Mouse (Mus musculus): ENCODE results near the gene Kcnk15. TPM values are rescaled to one million over a fixed set of nuclear protein-coding genes. Genes with fewer than 3 reads are reported as not detected.

Kcnk15 gene
- not detected in 2 replicates for total RNA-seq (2012; rRNA removed)
- not detected for polyA plus RNA-seq (2012; ENCODE audit: insufficient read depth in 1 of 2, insufficient read length in 2 of 2, low read depth in 1 of 2, low replicate concordance in 2 of 2, missing spikeins in 1 of 2)

GRCm38 (mm10) chr2:163853461-163853901, at the start of gene Kcnk15:
Gene Kcnk15 (plus strand): TSS chr2:163853651.
- DNase-seq (ENCODE audit: low read depth, low spot score): no peak
- Histone ChIP-seq H3K4me1 (ENCODE audit: control insufficient read depth in 1 of 2, insufficient read depth in 2 of 2, low read length in 2 of 2) (no peaks in the 10 kb centered on the region), H3K9ac (ENCODE audit: control insufficient read depth, low read depth, low read length, poor library complexity, severe bottlenecking) (no peak within 1 kb of the TSS), H3K9me3 (replicated peaks; ENCODE audit: insufficient read depth, low read length) (no peaks in the 10 kb centered on the region), H3K27me3 (ENCODE audit: control insufficient read depth in 1 of 2, insufficient read depth in 2 of 2, low read length in 2 of 2) (peaks cover 0 to 3% of the 10 kb centered on the region in 2 experiments; a peak in 2 of 4 replicates), H3K36me3 (ENCODE audit: control insufficient read depth in 1 of 2, insufficient read depth in 2 of 2, low read length in 2 of 2) (no peaks in the 10 kb centered on the region), H3K4me3 (ENCODE audit: control insufficient read depth in 1 of 2, insufficient read depth in 1 of 2, low read depth in 2 of 2, low read length in 2 of 2) (no peak within 1 kb of the TSS), H3K27ac (ENCODE audit: control insufficient read depth, low read depth, low read length) (no peak within 1 kb of the TSS), H3K79me2 (ENCODE audit: control insufficient read depth, insufficient read depth, low read length, poor library complexity) (no peaks in the 10 kb centered on the region)
- TF ChIP-seq MAFK (IDR thresholded peaks at IDR 0.05; ENCODE audit: borderline replicate concordance, low read depth, low read length) (no peak), CTCF (IDR thresholded peaks at IDR 0.05 in 2 of 3, conservative IDR thresholded peaks at IDR 0.05 in 1 of 3; ENCODE audit: control insufficient read depth in 1 of 3, insufficient read depth in 1 of 3, low read depth in 2 of 3, low read length in 3 of 3, poor library complexity in 1 of 3, severe bottlenecking in 1 of 3) (0 out of 6 replicates have a peak, but pooled peaks of 1 of the 3 experiments have one; percentile 1)

- H3K27me3 ChIP-seq (ENCODE audit: control insufficient read depth in 1 of 2, insufficient read depth in 2 of 2, low read length in 2 of 2): peaks cover 2 to 11% of the 10 kb centered on the region in 2 experiments
Observed at GRCm38 (mm10) chr2:163803838-163804237, 49.6 kb upstream of the Kcnk15 start.

GRCm38 (mm10) chr2:163809166-163809565, 44.3 kb upstream of the Kcnk15 start:
- Histone ChIP-seq H3K36me3 (ENCODE audit: control insufficient read depth in 1 of 2, insufficient read depth in 2 of 2, low read length in 2 of 2) (no peaks in the 10 kb centered on the region), H3K79me2 (ENCODE audit: control insufficient read depth, insufficient read depth, low read length, poor library complexity) (no peaks in the 10 kb centered on the region), H3K27ac (ENCODE audit: control insufficient read depth, low read depth, low read length) (no peak overlapping the region), H3K9me3 (replicated peaks; ENCODE audit: insufficient read depth, low read length) (no peaks in the 10 kb centered on the region), H3K27me3 (ENCODE audit: control insufficient read depth in 1 of 2, insufficient read depth in 2 of 2, low read length in 2 of 2) (peaks cover 6 to 10% of the 10 kb centered on the region in 2 experiments), H3K4me1 (ENCODE audit: control insufficient read depth in 1 of 2, insufficient read depth in 2 of 2, low read length in 2 of 2) (no peaks in the 10 kb centered on the region), H3K9ac (ENCODE audit: control insufficient read depth, low read depth, low read length, poor library complexity, severe bottlenecking) (no peak overlapping the region), H3K4me3 (ENCODE audit: control insufficient read depth in 1 of 2, insufficient read depth in 1 of 2, low read depth in 2 of 2, low read length in 2 of 2) (no peak overlapping the region)
- no peak for DNase-seq (ENCODE audit: low read depth, low spot score)
- no peak for TF ChIP-seq HCFC1 (IDR thresholded peaks at IDR 0.05; ENCODE audit: low read depth, low read length)
- TF ChIP-seq CHD1 (IDR thresholded peaks at IDR 0.05; ENCODE audit: low read depth, low read length): no peak
- no peak for TF ChIP-seq POLR2AphosphoS5 (IDR thresholded peaks at IDR 0.05; ENCODE audit: borderline replicate concordance, low read depth, low read length)

More at GRCm38 (mm10) chr2:163803838-163804237, 49.6 kb upstream of the Kcnk15 start:
- Histone ChIP-seq H3K4me1 (ENCODE audit: control insufficient read depth in 1 of 2, insufficient read depth in 2 of 2, low read length in 2 of 2) (no peaks in the 10 kb centered on the region), H3K9ac (ENCODE audit: control insufficient read depth, low read depth, low read length, poor library complexity, severe bottlenecking) (no peak overlapping the region), H3K4me3 (ENCODE audit: control insufficient read depth in 1 of 2, insufficient read depth in 1 of 2, low read depth in 2 of 2, low read length in 2 of 2) (no peak overlapping the region), H3K79me2 (ENCODE audit: control insufficient read depth, insufficient read depth, low read length, poor library complexity) (no peaks in the 10 kb centered on the region), H3K9me3 (replicated peaks; ENCODE audit: insufficient read depth, low read length) (no peaks in the 10 kb centered on the region), H3K27ac (ENCODE audit: control insufficient read depth, low read depth, low read length) (no peak overlapping the region), H3K36me3 (ENCODE audit: control insufficient read depth in 1 of 2, insufficient read depth in 2 of 2, low read length in 2 of 2) (no peaks in the 10 kb centered on the region)
- DNase-seq (ENCODE audit: low read depth, low spot score): no peak
- TF ChIP-seq RCOR1 (IDR thresholded peaks at IDR 0.05; ENCODE audit: low read depth, low read length): no peak
- no peak for TF ChIP-seq ETS1 (IDR thresholded peaks at IDR 0.05; ENCODE audit: low read depth, low read length)
- TF ChIP-seq BHLHE40 (IDR thresholded peaks at IDR 0.05; ENCODE audit: borderline replicate concordance, low read depth, low read length): no peak

All from MEL (cell line).